Mouse (Mus musculus) CH12.LX (cell line): ENCODE data around the gene Far2.

Source experiments
- CTCF ChIP-seq, 2 experiments: IDR thresholded peaks in 1 of 2; conservative IDR thresholded peaks in 1 of 2; 2 replicates each; pipeline ENCODE4 v1.5.1; 2011 to 2012; ENCODE audit warnings: low read depth in 2 of 2, low read length in 2 of 2, improper control_type of control experiment in 1 of 2, inconsistent platforms in 1 of 2, mild to moderate bottlenecking in 1 of 2, moderate library complexity in 1 of 2
- IRF4 ChIP-seq: IDR thresholded peaks from 2 replicates; pipeline ENCODE4 v1.6.1; 2014; ENCODE audit warnings: low read depth, mild to moderate bottlenecking, inconsistent platforms, low read length, improper control_type of control experiment
- RAD21 ChIP-seq: IDR thresholded peaks from 2 replicates; pipeline ENCODE4 v1.6.1; 2011; ENCODE audit warnings: low read depth, mild to moderate bottlenecking, low read length, improper control_type of control experiment, moderate library complexity
- ZNF384 ChIP-seq: IDR thresholded peaks from 2 replicates; pipeline ENCODE4 v1.6.1; 2012; ENCODE audit warnings: low read depth, low read length, improper control_type of control experiment, inconsistent platforms

DNA sequence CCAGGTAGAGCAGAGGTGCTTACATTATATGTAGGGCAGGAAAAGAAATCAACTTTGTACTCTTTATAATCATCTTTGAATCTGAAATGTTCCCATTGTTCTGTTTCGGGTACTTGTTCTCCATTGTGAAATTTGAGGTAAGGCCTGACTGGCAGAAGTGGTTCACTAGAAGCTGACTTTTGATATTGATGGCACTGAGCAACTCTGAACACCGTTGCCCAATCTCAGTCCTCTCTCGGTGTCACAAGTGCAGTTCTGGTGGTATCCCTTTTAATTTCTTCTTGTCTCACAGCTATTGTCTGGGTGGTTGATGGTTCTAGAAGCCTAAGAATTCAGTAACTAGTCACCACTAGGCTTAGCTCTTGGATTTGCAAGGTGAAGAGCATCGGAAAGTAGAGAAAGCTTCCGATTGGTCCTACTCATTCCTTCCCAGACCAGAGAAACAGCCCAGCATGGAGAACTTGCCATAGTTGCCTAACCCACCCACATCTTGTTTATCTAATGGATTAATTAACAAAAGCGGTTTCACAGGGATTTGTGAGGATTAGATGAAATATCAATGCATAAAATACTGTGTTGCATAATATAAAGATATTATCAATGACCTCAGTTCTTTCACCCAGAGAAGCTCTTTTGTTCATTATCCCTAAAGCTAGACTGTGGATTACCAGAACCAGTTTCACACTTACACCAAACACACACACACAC is 92.4 kb downstream of the Far2 start:
- TF ChIP-seq RAD21 (no peak), ZNF384 (no peak), CTCF (conservative IDR thresholded peaks at IDR 0.05 in 1 of 2, IDR thresholded peaks at IDR 0.05 in 1 of 2; ENCODE audit: low read depth in 2 of 2, low read length in 2 of 2) (no peak), IRF4 (no peak)
